Mouse (Mus musculus) myocyte (in vitro differentiated cells): ENCODE results near the gene Iqschfp.

Source experiments
- CEBPB ChIP-seq: IDR thresholded peaks from 2 replicates; pipeline ENCODE4 v1.6.1; 2011; ENCODE audit warnings: mild to moderate bottlenecking, moderate library complexity; ENCODE audit not compliant: poor library complexity, insufficient read depth, severe bottlenecking
- E2F4 ChIP-seq: IDR thresholded peaks from one replicate; pipeline ENCODE4 v1.6.1; 2011; ENCODE audit warnings: mild to moderate bottlenecking, control low read depth, moderate library complexity; ENCODE audit not compliant: insufficient read depth
- MAX ChIP-seq: IDR thresholded peaks from one replicate; pipeline ENCODE4 v1.6.1; 2011; ENCODE audit warnings: low read depth, mild to moderate bottlenecking, control low read depth
- MYOD1 ChIP-seq, 3 experiments: IDR thresholded peaks; one replicate each; pipeline ENCODE4 v1.6.1; 2011; ENCODE audit warnings: control low read depth in 2 of 3, low read depth in 2 of 3, mild to moderate bottlenecking in 2 of 3, moderate library complexity in 1 of 3; ENCODE audit not compliant: insufficient read length in 2 of 3, control insufficient read depth in 1 of 3
- MYOG ChIP-seq, 3 experiments: IDR thresholded peaks; one replicate each; pipeline ENCODE4 v1.6.1; 2011; ENCODE audit warnings: control low read depth in 2 of 3, low read depth in 2 of 3, mild to moderate bottlenecking in 2 of 3; ENCODE audit not compliant: insufficient read length in 2 of 3, control insufficient read depth in 1 of 3, insufficient read depth in 1 of 3
- POLR2A ChIP-seq: IDR thresholded peaks from one replicate; pipeline ENCODE4 v1.6.1; 2011; ENCODE audit warnings: low read depth, mild to moderate bottlenecking, control low read depth, moderate library complexity; ENCODE audit not compliant: insufficient read length
- POLR2AphosphoS2 ChIP-seq: IDR thresholded peaks from one replicate; pipeline ENCODE4 v1.6.1; 2011; ENCODE audit warnings: low read depth, control low read depth; ENCODE audit not compliant: insufficient read length
- REST ChIP-seq: IDR thresholded peaks from one replicate; pipeline ENCODE4 v1.6.1; 2011; ENCODE audit warnings: mild to moderate bottlenecking, control low read depth, moderate library complexity; ENCODE audit not compliant: insufficient read depth, insufficient read length
- SRF ChIP-seq: IDR thresholded peaks from one replicate; pipeline ENCODE4 v1.6.1; 2011; ENCODE audit warnings: low read depth; ENCODE audit not compliant: control insufficient read depth, insufficient read length
- USF1 ChIP-seq: IDR thresholded peaks from one replicate; pipeline ENCODE4 v1.6.1; 2011; ENCODE audit warnings: low read depth, mild to moderate bottlenecking, control low read depth, moderate library complexity

DNA sequence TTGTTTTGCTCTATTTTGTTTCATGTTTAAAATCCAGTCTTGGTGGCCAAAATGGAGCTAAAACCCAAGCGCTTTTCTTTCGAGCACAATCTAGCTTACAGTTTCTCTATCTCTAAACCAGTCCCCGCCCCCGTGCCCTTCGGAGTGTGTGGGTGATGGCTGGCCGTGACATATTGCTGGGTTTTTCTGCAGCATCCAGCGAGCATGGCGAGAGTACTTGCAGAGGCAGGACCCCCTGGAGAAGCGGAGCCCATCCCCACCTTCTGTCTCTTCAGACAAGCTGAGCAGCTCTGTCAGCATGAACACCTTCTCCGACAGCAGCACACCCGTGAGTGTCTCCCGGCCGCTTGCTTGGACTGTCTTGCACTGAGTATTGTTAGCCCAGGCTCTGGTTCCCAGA, 163.0 kb downstream of the Iqschfp start:
- TF ChIP-seq MYOD1 (IDR thresholded peaks at IDR 0.05; ENCODE audit: control insufficient read depth in 1 of 3, insufficient read length in 2 of 3, low read depth in 2 of 3) (no peak), POLR2AphosphoS2 (no peak), POLR2A (no peak), MAX (no peak), REST (no peak), E2F4 (no peak), SRF (no peak), USF1 (no peak), CEBPB (no peak), MYOG (IDR thresholded peaks at IDR 0.05; ENCODE audit: control insufficient read depth in 1 of 3, insufficient read depth in 1 of 3, insufficient read length in 2 of 3, low read depth in 2 of 3) (no peak)
